Mouse (Mus musculus): ENCODE measurements at regions not wholly inside any gene's neighbourhood (a gene's known extent, or its start where the extent isn't known, plus 50 kb on each side); places are given as distances from the start of the nearest gene placed in this dataset.

DNA sequence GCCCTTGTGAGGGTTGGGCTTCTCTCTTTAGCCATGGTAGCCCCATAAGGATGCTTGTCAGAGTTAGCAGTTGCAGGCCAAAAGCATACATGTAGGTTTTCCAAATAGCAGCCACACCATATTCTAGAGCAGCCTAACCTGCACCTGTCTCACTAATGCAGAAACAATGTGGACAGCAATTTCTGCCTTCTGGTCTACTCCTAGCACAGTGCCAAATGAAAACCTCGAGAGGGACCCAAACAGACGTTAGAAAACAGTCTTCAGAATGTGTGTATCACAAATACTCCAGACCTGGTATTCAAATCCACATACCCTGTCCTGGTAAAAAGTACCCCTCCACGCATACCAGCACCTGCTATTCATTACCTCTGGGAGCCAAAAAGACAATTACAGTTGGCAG, 368.9 kb upstream of the Ngly1 start:
- TF ChIP-seq CTCF (IDR thresholded peaks at IDR 0.05; ENCODE audit: low read depth): no peak
- TF ChIP-seq EP300 (IDR thresholded peaks at IDR 0.05; ENCODE audit: low read depth): no peak
